Mouse (Mus musculus) liver, adult (tissue): ENCODE measurements around the gene Thbd.

Experiments used
- GATA4 ChIP-seq: IDR thresholded peaks from 2 replicates; pipeline ENCODE4 v1.6.1; 2014; ENCODE audit warnings: mild to moderate bottlenecking, low read length; ENCODE audit not compliant: insufficient replicate concordance

The Thbd gene

GRCm38 (mm10) chr2:148407870-148408760 lies at the start of gene Thbd:
Thbd (minus strand) TSS chr2:148408188.
- peak; percentile 62; the same call in 1 of the 2 replicates for TF ChIP-seq GATA4

- TF ChIP-seq GATA4: no peak
These were observed 47.4 kb upstream of the Thbd start for GRCm38 (mm10) chr2:148455341-148455740.

GRCm38 (mm10) chr2:148454014-148454542 lies 46.1 kb upstream of the Thbd start:
- no peak for TF ChIP-seq GATA4

GRCm38 (mm10) chr2:148453061-148453460 lies 45.1 kb upstream of the Thbd start:
- TF ChIP-seq GATA4: no peak

- TF ChIP-seq GATA4: no peak
These were observed 43.5 kb upstream of the Thbd start for GRCm38 (mm10) chr2:148451498-148451897.

GRCm38 (mm10) chr2:148450616-148451015 lies 42.6 kb upstream of the Thbd start:
- no peak for TF ChIP-seq GATA4

GRCm38 (mm10) chr2:148449659-148450058 lies 41.7 kb upstream of the Thbd start:
- TF ChIP-seq GATA4: no peak

GRCm38 (mm10) chr2:148446446-148446845 lies 38.5 kb upstream of the Thbd start:
- no peak for TF ChIP-seq GATA4

- TF ChIP-seq GATA4: no peak
These were observed 37.6 kb upstream of the Thbd start for GRCm38 (mm10) chr2:148445616-148446015.

GRCm38 (mm10) chr2:148444472-148444871 lies 36.5 kb upstream of the Thbd start:
- TF ChIP-seq GATA4: no peak

GRCm38 (mm10) chr2:148443249-148443958 lies 35.4 kb upstream of the Thbd start, which contains the start of gene Cd93:
Cd93 (minus strand) TSS chr2:148443563.
- TF ChIP-seq GATA4: peak; percentile 86; the same call in 1 of the 2 replicates

- TF ChIP-seq GATA4: no peak
These were observed 34.7 kb upstream of the Thbd start for GRCm38 (mm10) chr2:148442710-148443109.

- no peak for TF ChIP-seq GATA4
These were observed 34.2 kb upstream of the Thbd start for GRCm38 (mm10) chr2:148442172-148442571.

- TF ChIP-seq GATA4: no peak
These were observed 33.4 kb upstream of the Thbd start for GRCm38 (mm10) chr2:148441421-148441820.

GRCm38 (mm10) chr2:148439691-148440276 lies 31.8 kb upstream of the Thbd start:
- no peak for TF ChIP-seq GATA4
